Mouse (Mus musculus) lung, adult 2 months (tissue): ENCODE results near the gene Ndp. TPM values are rescaled to one million over a fixed set of nuclear protein-coding genes. Genes with fewer than 3 reads are reported as not detected.
A peak's percentile ranks its signal among the peaks of the same experiment; 100 is the strongest.

Experiments used
- DNase-seq: peaks from one replicate; pipeline ENCODE4 v3.0.0; 2022
- H3K4me1 ChIP-seq: fragments of 200-500 bp; 2 replicates; pipeline ENCODE4 v1.6.1; 2011; ENCODE audit warnings: low read length; ENCODE audit not compliant: control insufficient read depth, insufficient read depth
- H3K4me3 ChIP-seq: fragments of 200-500 bp; replicated peaks from 2 replicates; pipeline ENCODE3; 2011; ENCODE audit warnings: low read depth, mild to moderate bottlenecking, control low read depth, low read length; ENCODE audit errors: extremely low read depth
- CTCF ChIP-seq: fragments of 200-500 bp; IDR thresholded peaks from 2 replicates; pipeline ENCODE4 v1.5.1; 2011; ENCODE audit warnings: mild to moderate bottlenecking, low read length, control low read depth; ENCODE audit not compliant: insufficient read depth
- POLR2A ChIP-seq: fragments of 200-500 bp; IDR thresholded peaks from 2 replicates; pipeline ENCODE4 v1.6.1; 2011; ENCODE audit warnings: low read depth, mild to moderate bottlenecking, control low read depth, low read length, borderline replicate concordance; ENCODE audit errors: extremely low read depth
- WGBS: fragments of 180-500 bp; shearing (Covaris S2); methylation state at CpG from one replicate; pipeline ENCODE4 v1.1.7; 2018; 5-methylcytosine and 5-hydroxymethylcytosine counted together
- polyA plus RNA-seq: library from polyadenylated mRNA; depleted of rRNA; stranded (reverse); fragments of >200 nt; gene quantifications from 2 replicates; pipeline ENCODE4 v1.2.3, GENCODE M21; 2012; rRNA removed

The Ndp gene
- 0.14 and 0.20 TPM in 2 replicates for polyA plus RNA-seq

DNA sequence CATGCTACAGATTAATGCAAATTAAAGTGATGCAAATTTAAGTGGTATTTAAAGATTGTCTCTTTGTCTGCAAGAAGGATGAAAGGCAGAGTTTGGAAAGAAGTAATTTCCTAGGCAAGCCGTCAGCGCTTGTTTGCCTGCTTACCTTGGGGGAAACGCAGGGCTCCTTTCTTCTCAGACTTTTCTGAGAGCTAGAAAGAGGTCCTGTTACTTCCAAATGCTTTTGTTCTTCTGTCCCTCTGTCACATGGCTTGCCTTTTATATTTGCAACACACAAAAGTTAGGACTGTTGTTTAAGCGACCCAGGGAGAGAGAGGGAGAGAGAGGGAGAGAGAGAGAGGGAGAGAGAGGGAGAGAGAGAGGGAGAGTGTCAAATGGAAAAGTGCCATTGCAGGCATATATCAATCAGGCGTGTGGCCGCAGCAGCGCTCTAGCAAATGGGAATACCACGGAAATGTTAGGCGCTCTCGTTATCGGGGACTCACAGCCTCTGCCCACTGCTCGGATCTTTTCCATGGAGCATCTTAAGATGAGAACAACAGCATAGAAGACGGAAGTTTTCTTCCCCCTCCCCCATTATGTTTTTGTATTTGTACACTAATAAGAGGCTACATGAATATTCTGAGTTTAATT is at the start of gene Ndp:
Gene Ndp (minus strand): TSS at position 534 of the 633 bp plus-strand sequence.
- DNase-seq, result no peak
- Histone ChIP-seq H3K4me3 (peak within 1 kb of the TSS; percentile 28), H3K4me1 (no peaks in the 10 kb centered on the region; the same call in 1 of the 2 replicates)
- WGBS, result 32% methylated on average over 13 of the region's 13 CpGs
- no peak for TF ChIP-seq POLR2A
- TF ChIP-seq CTCF, result no peak

GRCm38 (mm10) chrX:16954767-16955166 is 43.2 kb upstream of the Ndp start:
- no peaks in the 10 kb centered on the region for H3K4me1 ChIP-seq
- WGBS, result 82% methylated on average over 2 of the region's 2 CpGs
- DNase-seq, result no peak
- TF ChIP-seq POLR2A (no peak), CTCF (no peak)
- no peak overlapping the region for H3K4me3 ChIP-seq

GRCm38 (mm10) chrX:16918006-16918405 is 6.4 kb upstream of the Ndp start:
- TF ChIP-seq CTCF (no peak), POLR2A (no peak)
- no peak for DNase-seq
- Histone ChIP-seq H3K4me3 (no peak overlapping the region), H3K4me1 (no peaks in the 10 kb centered on the region)

GRCm38 (mm10) chrX:16913118-16913517 is 1.5 kb upstream of the Ndp start:
- WGBS, result 59% methylated on average over 1 of the region's 1 CpGs
- Histone ChIP-seq H3K4me1 (no peaks in the 10 kb centered on the region; the same call in 1 of the 2 replicates), H3K4me3 (no peak overlapping the region)
- TF ChIP-seq CTCF, result no peak
- no peak for TF ChIP-seq POLR2A
- no peak for DNase-seq

GRCm38 (mm10) chrX:16911911-16912310 is 337 bp upstream of the Ndp start:
- no peak overlapping the region for H3K4me3 ChIP-seq
- no peak for TF ChIP-seq POLR2A
- no peak for TF ChIP-seq CTCF
- no peaks in the 10 kb centered on the region; the same call in 1 of the 2 replicates for H3K4me1 ChIP-seq
- WGBS, result 50% methylated on average over 4 of the region's 4 CpGs
- DNase-seq, result no peak

DNA sequence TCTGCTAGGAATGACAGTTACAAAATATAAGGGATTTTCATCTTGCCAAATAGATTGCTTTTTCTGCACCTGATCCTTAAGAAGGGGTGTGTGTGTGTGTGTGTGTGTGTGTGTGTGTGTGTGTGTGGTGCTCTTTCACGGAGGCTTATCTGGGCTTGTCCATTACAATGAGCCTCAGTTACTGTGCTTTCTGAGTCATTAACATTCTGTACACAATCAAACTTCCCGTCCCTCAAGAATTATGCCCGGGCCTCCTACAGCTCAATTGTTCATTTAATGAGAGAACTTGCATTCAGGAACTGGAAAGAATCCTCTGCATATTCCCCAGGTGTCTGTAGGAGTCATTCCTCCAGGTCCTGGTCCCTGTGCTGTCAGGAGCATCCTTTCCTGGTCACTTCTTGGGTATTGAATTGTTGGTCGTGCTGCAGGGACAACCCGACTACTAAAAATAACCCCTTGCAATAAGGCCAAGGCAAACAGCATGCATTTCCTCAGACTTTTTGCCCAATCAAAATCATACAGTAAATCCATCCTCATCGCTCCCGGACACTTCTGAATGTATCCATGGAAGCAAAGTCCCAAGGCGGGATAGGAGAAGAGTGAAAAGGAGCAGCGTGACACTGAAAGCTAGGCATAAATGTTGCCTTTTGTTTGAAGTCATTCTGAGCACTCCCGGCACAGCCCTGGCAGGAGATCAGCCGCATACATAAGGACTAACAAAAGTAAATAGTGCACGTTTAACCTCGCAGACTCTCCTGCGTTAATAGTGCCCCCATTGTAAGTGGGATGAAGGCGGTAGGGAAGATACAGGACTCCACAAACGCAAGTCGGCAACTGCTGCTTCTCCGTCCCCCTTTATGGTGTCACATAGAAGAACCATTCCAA is 1.1 kb downstream of the Ndp start:
- no peak for TF ChIP-seq POLR2A
- no peak for TF ChIP-seq CTCF
- Histone ChIP-seq H3K4me1 (no peaks in the 10 kb centered on the region; the same call in 1 of the 2 replicates), H3K4me3 (peak overlapping the region; percentile 28)
- 25% methylated on average over 18 of the region's 18 CpGs for WGBS
- DNase-seq, result no peak

- no peak for DNase-seq
- WGBS, result 76% methylated on average over 2 of the region's 2 CpGs
- Histone ChIP-seq H3K4me1 (no peaks in the 10 kb centered on the region; the same call in 1 of the 2 replicates), H3K4me3 (no peak overlapping the region)
- TF ChIP-seq POLR2A (no peak), CTCF (no peak)
Observed at GRCm38 (mm10) chrX:16908652-16909051, 2.9 kb downstream of the Ndp start.

DNA sequence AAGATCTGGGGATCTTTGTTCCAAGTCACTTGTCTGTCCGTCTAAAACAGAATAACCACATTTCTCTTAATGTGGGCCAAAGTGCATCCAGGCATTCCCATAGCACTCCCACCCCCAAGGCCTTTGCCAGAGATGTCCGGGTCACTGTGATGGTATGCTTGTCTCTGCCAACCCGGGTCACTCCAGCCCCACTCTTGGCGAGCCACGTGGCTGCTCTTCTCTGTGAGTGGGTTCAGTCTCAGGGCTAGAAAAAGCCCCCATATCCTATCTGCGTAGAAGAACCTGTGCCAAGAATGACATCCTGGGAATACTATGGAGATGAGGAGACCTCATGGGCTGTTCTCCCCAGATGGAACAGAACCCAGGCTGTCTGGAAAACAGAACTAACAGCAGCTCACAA is 4.0 kb downstream of the Ndp start:
- Histone ChIP-seq H3K4me1 (no peaks in the 10 kb centered on the region; the same call in 1 of the 2 replicates), H3K4me3 (no peak overlapping the region)
- 59% methylated on average over 6 of the region's 6 CpGs for WGBS
- no peak for DNase-seq
- TF ChIP-seq CTCF (no peak), POLR2A (no peak)

DNA sequence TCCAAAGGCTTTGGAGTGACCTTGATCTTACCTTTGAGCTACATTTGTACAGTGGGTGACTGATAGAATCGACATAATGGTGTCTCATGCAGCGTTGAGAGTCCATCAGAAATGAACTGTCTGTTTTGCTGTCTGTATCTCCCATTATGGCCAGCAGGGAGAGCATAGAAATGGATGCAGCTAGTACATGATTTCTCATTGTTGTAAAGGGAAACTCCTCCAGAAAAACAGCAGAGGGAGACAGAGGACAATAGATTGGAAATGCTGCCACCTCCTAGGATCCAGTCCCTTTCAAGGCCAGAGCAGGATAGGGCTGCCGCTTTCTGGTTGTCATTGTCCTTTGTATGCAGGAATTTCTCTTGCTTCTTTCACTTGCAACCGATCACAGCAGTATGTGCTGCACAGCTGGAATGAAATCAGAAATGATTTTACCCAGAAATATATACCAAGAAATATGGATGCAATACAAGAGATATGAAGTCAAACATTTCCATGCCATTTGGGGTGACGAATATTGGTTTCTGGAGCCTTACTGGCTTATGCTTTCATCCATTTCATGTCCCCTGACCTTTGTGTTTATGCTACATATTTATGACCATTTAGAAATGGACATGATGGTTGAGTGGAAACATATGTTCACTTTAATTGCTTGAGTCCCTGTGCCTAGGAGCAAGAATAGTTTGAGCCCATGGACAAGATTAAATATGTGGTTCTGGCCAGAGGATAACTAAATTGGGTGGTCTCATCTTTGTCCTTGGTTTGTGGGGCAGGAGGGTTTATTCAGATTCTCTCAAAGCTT is 17.0 kb downstream of the Ndp start:
- Histone ChIP-seq H3K4me1 (no peaks in the 10 kb centered on the region), H3K4me3 (no peak overlapping the region)
- WGBS, result 33% methylated on average over 5 of the region's 5 CpGs
- TF ChIP-seq CTCF, result peak; percentile 40
- TF ChIP-seq POLR2A, result no peak
- peak; percentile 2 for DNase-seq
